ENCODE assay signal across 12 mouse cellular contexts in genomic region chr12:73715954-73716731, GRCm38 (mm10).
DNase-seq lines count a peak whose midpoint lies in the region; ATAC-seq lines count a peak whose summit lies in the region.
"Had no signal": no experiment of that assay in that cellular context is flagged by ENCODE, and none has a peak within 500 bp of the region (broad histone marks: within the 10 kb centered on the region; RNA-seq: fewer than 3 reads in every experiment).

No protein-coding gene starts in this region.

- no peak for ATAC-seq in midbrain, embryonic 11.5 days (ENCODE audit: low FRiP score)
- ATAC-seq in activated CD4-positive, CD25-positive, alpha-beta regulatory T cell, adult 4 months, result peak; percentile 71
- peak; percentile 82 for ATAC-seq in neural tube, embryonic 14.5 days (ENCODE audit: low read depth)
- ATAC-seq in heart, embryonic 11.5 days (replicated peaks; ENCODE audit: insufficient number of reproducible peaks, low FRiP score, low TSS enrichment), result no peak

- no peak overlapping the region for H3K27ac ChIP-seq in midbrain, embryonic 11.5 days (ENCODE audit: low read depth, low read length)
- no peak overlapping the region for H3K27ac ChIP-seq in midbrain, embryonic 10.5 days (replicated peaks)
- peak overlapping the region; percentile 60 for H3K27ac ChIP-seq in neural tube, embryonic 14.5 days (ENCODE audit: low read depth, low read length)
- H3K27ac ChIP-seq in heart, embryonic 11.5 days (ENCODE audit: low read depth, low read length), result no peak overlapping the region

- no peak overlapping the region for H3K4me2 ChIP-seq in midbrain, embryonic 11.5 days
- H3K4me2 ChIP-seq in neural tube, embryonic 14.5 days (ENCODE audit: low read depth, low read length), result no peak overlapping the region
- H3K4me2 ChIP-seq in heart, embryonic 11.5 days, result no peak overlapping the region

- H3K27me3 ChIP-seq in midbrain, embryonic 11.5 days (ENCODE audit: control insufficient read depth, insufficient read depth, low read length), result no peaks in the 10 kb centered on the region
- H3K27me3 ChIP-seq in midbrain, embryonic 10.5 days (ENCODE audit: low read depth, poor library complexity, severe bottlenecking), result 0 out of 2 replicates have a peak, but pooled peaks cover 4% of the 10 kb centered on the region
- peaks cover 3% of the 10 kb centered on the region; the same call in 1 of the 2 replicates for H3K27me3 ChIP-seq in neural tube, embryonic 14.5 days (ENCODE audit: control insufficient read depth, insufficient read depth, low read length)
- H3K27me3 ChIP-seq in heart, embryonic 11.5 days (ENCODE audit: control insufficient read depth, insufficient read depth, low read length), result no peaks in the 10 kb centered on the region

- no peak overlapping the region for H3K4me3 ChIP-seq in midbrain, embryonic 11.5 days (ENCODE audit: low read depth, low read length)
- no peak overlapping the region for H3K4me3 ChIP-seq in midbrain, embryonic 10.5 days
- no peak overlapping the region for H3K4me3 ChIP-seq in neural tube, embryonic 14.5 days (ENCODE audit: low read depth, low read length)
- H3K4me3 ChIP-seq in heart, embryonic 11.5 days (ENCODE audit: low read depth, low read length), result no peak overlapping the region

- no peaks in the 10 kb centered on the region for H3K4me1 ChIP-seq in midbrain, embryonic 11.5 days (ENCODE audit: control insufficient read depth, insufficient read depth, low read length)
- H3K4me1 ChIP-seq in midbrain, embryonic 10.5 days, result peaks cover 6% of the 10 kb centered on the region; the same call in 1 of the 2 replicates
- no peaks in the 10 kb centered on the region for H3K4me1 ChIP-seq in neural tube, embryonic 14.5 days (ENCODE audit: control insufficient read depth, insufficient read depth, low read length)
- peaks cover 6% of the 10 kb centered on the region for H3K4me1 ChIP-seq in heart, embryonic 11.5 days (ENCODE audit: control insufficient read depth, insufficient read depth, low read length)

- H3K36me3 ChIP-seq in midbrain, embryonic 11.5 days (ENCODE audit: control insufficient read depth, insufficient read depth, low read length), result no peaks in the 10 kb centered on the region
- no peaks in the 10 kb centered on the region for H3K36me3 ChIP-seq in midbrain, embryonic 10.5 days
- no peaks in the 10 kb centered on the region for H3K36me3 ChIP-seq in neural tube, embryonic 14.5 days (ENCODE audit: control insufficient read depth, insufficient read depth, low read length)
- no peaks in the 10 kb centered on the region for H3K36me3 ChIP-seq in heart, embryonic 11.5 days (ENCODE audit: control insufficient read depth, insufficient read depth, low read length)

- H3K9me3 ChIP-seq in midbrain, embryonic 11.5 days (ENCODE audit: control insufficient read depth, low read length), result no peaks in the 10 kb centered on the region
- no peaks in the 10 kb centered on the region for H3K9me3 ChIP-seq in midbrain, embryonic 10.5 days (replicated peaks)
- H3K9me3 ChIP-seq in neural tube, embryonic 14.5 days (ENCODE audit: control insufficient read depth, low read length), result no peaks in the 10 kb centered on the region
- no peaks in the 10 kb centered on the region for H3K9me3 ChIP-seq in heart, embryonic 11.5 days (replicated peaks; ENCODE audit: control insufficient read depth, low read length)

- 86% methylated on average over 21 of the region's 21 CpGs for WGBS in midbrain, embryonic 11.5 days
- 87% methylated on average over 21 of the region's 21 CpGs for WGBS in midbrain, embryonic 10.5 days
- 49% methylated on average over 21 of the region's 21 CpGs for WGBS in neural tube, embryonic 14.5 days
- 75% methylated on average over 21 of the region's 21 CpGs for WGBS in heart, embryonic 11.5 days (ENCODE audit: insufficient replicate concordance)

- peak; percentile 65 for DNase-seq in midbrain, embryonic 11.5 days (ENCODE audit: low spot score, missing footprints)
- no peak for DNase-seq in midbrain, embryonic 10.5 days (ENCODE audit: low spot score)
- peak; percentile 59 for DNase-seq in lung, postnatal 25 days (ENCODE audit: low spot score)
- DNase-seq in adrenal gland, postnatal 10 days, result no peak
- DNase-seq in heart, adult 18-20 months, result no peak
- DNase-seq: cerebellum, postnatal 25 days; gastrocnemius, postnatal 25 days; right cerebral cortex, postnatal 4 days; thymus, postnatal 36 days had no signal

- no peak overlapping the region for H3K9ac ChIP-seq in midbrain, embryonic 11.5 days (ENCODE audit: low read length)
- H3K9ac ChIP-seq in neural tube, embryonic 14.5 days (replicated peaks; ENCODE audit: low read depth, low read length), result no peak overlapping the region
- H3K9ac ChIP-seq in heart, embryonic 11.5 days (ENCODE audit: low read depth, low read length), result no peak overlapping the region

Comparison
In these comparisons a context has a peak if more than half of its experiments do, and no peak if none do; other contexts are left out.
1. DNase-seq: peak in midbrain, embryonic 11.5 days (single experiment) and lung, postnatal 25 days (single experiment); none in midbrain, embryonic 10.5 days (single experiment), adrenal gland, postnatal 10 days (single experiment) and heart, adult 18-20 months (0 of 2).
2. ATAC-seq: peak in activated CD4-positive, CD25-positive, alpha-beta regulatory T cell, adult 4 months (single experiment) and neural tube, embryonic 14.5 days (single experiment); none in midbrain, embryonic 11.5 days (single experiment) and heart, embryonic 11.5 days (single experiment).